15 mouse cellular contexts compared by ENCODE assay signal in genomic region chr11:84637268-84637667, GRCm38 (mm10).
A peak's percentile ranks its signal among the peaks of the same experiment; 100 is the strongest.
DNase-seq lines count a peak whose midpoint lies in the region; ATAC-seq and TF ChIP-seq lines count a peak whose summit lies in the region.
"Had no signal": no experiment of that assay in that cellular context is flagged by ENCODE, and none has a peak within 500 bp of the region (broad histone marks: within the 10 kb centered on the region; RNA-seq: fewer than 3 reads in every experiment).

No protein-coding gene starts in this region.

- intact Hi-C loops in left cerebral cortex, postnatal 10 days (cut with DNase I) = no loop called here

- peak; percentile 18; the same call in 1 of the 2 replicates for ATAC-seq in stomach, embryonic 14.5 days (ENCODE audit: insufficient number of reproducible peaks, insufficient read depth, low FRiP score, low read depth)
- no peak for ATAC-seq in stomach, postnatal 0 days (ENCODE audit: low FRiP score, low TSS enrichment)
- ATAC-seq in midbrain, embryonic 12.5 days (ENCODE audit: low FRiP score, low read depth) = peak; percentile 80

- H3K9me3 ChIP-seq in stomach, embryonic 14.5 days (ENCODE audit: control insufficient read depth, low read depth, low read length) = no peaks in the 10 kb centered on the region
- H3K9me3 ChIP-seq in stomach, postnatal 0 days (ENCODE audit: control insufficient read depth, low read length) = no peaks in the 10 kb centered on the region
- H3K9me3 ChIP-seq in midbrain, embryonic 12.5 days = no peaks in the 10 kb centered on the region
- H3K9me3 ChIP-seq: heart, embryonic 12.5 days; limb, embryonic 12.5 days had no signal

- no peak overlapping the region for H3K4me3 ChIP-seq in stomach, embryonic 14.5 days (ENCODE audit: low read depth, low read length)
- no peak overlapping the region for H3K4me3 ChIP-seq in stomach, postnatal 0 days (ENCODE audit: low read depth, low read length)
- H3K4me3 ChIP-seq in midbrain, embryonic 12.5 days = no peak overlapping the region
- H3K4me3 ChIP-seq: heart, embryonic 12.5 days; limb, embryonic 12.5 days had no signal

- DNase-seq in cerebellum, postnatal 10 days = peak; percentile 37 to 59
- no peak for DNase-seq in cerebellum, postnatal 4 days (ENCODE audit: low spot score in 2 of 2)
- DNase-seq in stomach, postnatal 0 days (ENCODE audit: low spot score) = no peak
- peak; percentile 87 for DNase-seq in retina, postnatal 1 day
- DNase-seq in left cerebral cortex, postnatal 10 days (ENCODE audit: extremely low spot score in 1 of 2, low spot score in 2 of 2) = no peak
- no peak for DNase-seq in left cerebral cortex, adult 9 months (ENCODE audit: low spot score in 2 of 2)
- DNase-seq: adrenal gland, adult 8-10 months; cerebellum, postnatal 25 days; lung, postnatal 4 days; right cerebral cortex, adult 18-20 months; thymus, adult 18-20 months had no signal

- WGBS in stomach, embryonic 14.5 days = 46% methylated on average over 8 of the region's 8 CpGs
- 56% methylated on average over 8 of the region's 8 CpGs for WGBS in stomach, postnatal 0 days
- 13% methylated on average over 8 of the region's 8 CpGs for WGBS in midbrain, embryonic 12.5 days

- no peak overlapping the region for H3K9ac ChIP-seq in stomach, embryonic 14.5 days (replicated peaks; ENCODE audit: low read depth, low read length)
- no peak overlapping the region for H3K9ac ChIP-seq in stomach, postnatal 0 days (ENCODE audit: low read length)
- H3K9ac ChIP-seq in midbrain, embryonic 12.5 days (replicated peaks) = no peak overlapping the region
- H3K9ac ChIP-seq: heart, embryonic 12.5 days; limb, embryonic 12.5 days had no signal

- H3K36me3 ChIP-seq in stomach, embryonic 14.5 days (ENCODE audit: control insufficient read depth, insufficient read depth, low read length) = no peaks in the 10 kb centered on the region
- H3K36me3 ChIP-seq in stomach, postnatal 0 days (ENCODE audit: control insufficient read depth, insufficient read depth, low read length) = no peaks in the 10 kb centered on the region
- H3K36me3 ChIP-seq in midbrain, embryonic 12.5 days = no peaks in the 10 kb centered on the region
- H3K36me3 ChIP-seq: heart, embryonic 12.5 days; limb, embryonic 12.5 days had no signal

- TF ChIP-seq CTCF in stomach, postnatal 0 days (IDR thresholded peaks at IDR 0.05; ENCODE audit: low read depth) = no peak

- no peak overlapping the region for H3K4me2 ChIP-seq in stomach, embryonic 14.5 days (replicated peaks; ENCODE audit: low read depth, low read length)
- no peak overlapping the region for H3K4me2 ChIP-seq in stomach, postnatal 0 days (replicated peaks; ENCODE audit: low read depth)
- H3K4me2 ChIP-seq in midbrain, embryonic 12.5 days (replicated peaks) = no peak overlapping the region
- H3K4me2 ChIP-seq: heart, embryonic 12.5 days; limb, embryonic 12.5 days had no signal

- TF ChIP-seq EP300 in stomach, postnatal 0 days (optimal IDR thresholded peaks at IDR 0.05) = no peak

- H3K4me1 ChIP-seq in stomach, embryonic 14.5 days (ENCODE audit: control insufficient read depth, insufficient read depth, low read length) = no peaks in the 10 kb centered on the region
- H3K4me1 ChIP-seq in stomach, postnatal 0 days (replicated peaks; ENCODE audit: control insufficient read depth, insufficient read depth) = no peaks in the 10 kb centered on the region
- peaks cover 35% of the 10 kb centered on the region for H3K4me1 ChIP-seq in midbrain, embryonic 12.5 days
- H3K4me1 ChIP-seq: heart, embryonic 12.5 days had no signal

- peaks cover 6% of the 10 kb centered on the region; the same call in 1 of the 2 replicates for H3K27me3 ChIP-seq in stomach, embryonic 14.5 days (ENCODE audit: control insufficient read depth, insufficient read depth, low read length)
- no peaks in the 10 kb centered on the region for H3K27me3 ChIP-seq in stomach, postnatal 0 days (ENCODE audit: control insufficient read depth, insufficient read depth, low read length)
- peaks cover 71% of the 10 kb centered on the region for H3K27me3 ChIP-seq in midbrain, embryonic 12.5 days

- H3K27ac ChIP-seq in stomach, embryonic 14.5 days (ENCODE audit: low read length) = no peak overlapping the region
- H3K27ac ChIP-seq in stomach, postnatal 0 days (replicated peaks) = no peak overlapping the region
- peak overlapping the region; percentile 67 for H3K27ac ChIP-seq in midbrain, embryonic 12.5 days (replicated peaks)
- H3K27ac ChIP-seq: limb, embryonic 12.5 days had no signal

Comparison
In these comparisons a context has a peak if more than half of its experiments do, and no peak if none do; other contexts are left out.
1. DNase-seq: peak in cerebellum, postnatal 10 days (2 of 2) and retina, postnatal 1 day (single experiment); none in cerebellum, postnatal 4 days (0 of 2), stomach, postnatal 0 days (single experiment), left cerebral cortex, postnatal 10 days (0 of 2) and left cerebral cortex, adult 9 months (0 of 2).